Mouse (Mus musculus): Measurements from ENCODE around the gene Gatad2a.
A peak's percentile ranks its signal among the peaks of the same experiment; 100 is the strongest.
"Not testable (repeated sequence)": the region's sequence is repeated elsewhere in the genome, so short reads cannot be mapped to it uniquely, and the experiment has no call there.

Gene Gatad2a

DNA sequence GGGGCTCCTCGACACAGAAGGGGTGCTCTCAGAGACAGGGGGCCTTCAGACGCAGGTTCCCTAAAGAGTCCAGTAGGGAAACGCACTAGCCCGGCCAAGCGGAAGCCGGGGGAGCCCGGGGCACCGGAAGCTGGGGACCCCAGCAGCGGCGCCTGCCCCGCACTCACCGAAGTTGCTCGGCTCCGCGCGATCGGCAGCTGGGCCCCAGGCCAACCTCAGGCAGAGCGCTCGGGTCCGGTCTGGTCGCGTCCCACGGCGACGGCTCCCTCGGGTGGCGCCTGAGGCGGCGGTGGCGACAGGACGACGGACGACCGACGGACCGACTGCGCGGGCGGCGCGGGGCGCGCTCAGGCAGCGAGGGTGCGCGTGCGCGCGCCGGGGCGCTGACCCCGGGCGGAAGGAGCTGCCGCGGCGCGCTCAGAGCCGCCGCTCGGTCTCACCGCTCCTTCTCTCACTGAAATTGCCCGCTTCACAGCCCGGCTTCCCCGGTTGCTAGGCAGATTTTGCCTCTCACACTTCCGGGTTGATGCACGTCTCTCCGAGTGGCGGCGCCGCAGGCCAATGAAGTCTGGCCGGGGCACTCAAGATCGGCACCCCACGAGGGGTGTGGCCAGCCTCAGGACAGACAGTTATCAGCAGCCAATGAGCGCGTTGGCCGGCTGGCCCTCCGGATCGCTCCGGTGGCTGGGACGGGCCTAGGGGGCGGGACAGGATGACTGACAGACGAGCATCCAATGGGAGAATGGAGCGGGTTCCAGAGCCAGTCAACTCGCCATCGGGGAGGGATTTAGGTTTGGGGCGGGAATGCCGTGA is at the start of gene Gatad2a:
TSS of gene Gatad2a (minus strand) at position 609 of the 813 bp plus-strand sequence.
- peak; percentile 100 for DNase-seq (ENCODE audit: inconsistent ontology term)

DNA sequence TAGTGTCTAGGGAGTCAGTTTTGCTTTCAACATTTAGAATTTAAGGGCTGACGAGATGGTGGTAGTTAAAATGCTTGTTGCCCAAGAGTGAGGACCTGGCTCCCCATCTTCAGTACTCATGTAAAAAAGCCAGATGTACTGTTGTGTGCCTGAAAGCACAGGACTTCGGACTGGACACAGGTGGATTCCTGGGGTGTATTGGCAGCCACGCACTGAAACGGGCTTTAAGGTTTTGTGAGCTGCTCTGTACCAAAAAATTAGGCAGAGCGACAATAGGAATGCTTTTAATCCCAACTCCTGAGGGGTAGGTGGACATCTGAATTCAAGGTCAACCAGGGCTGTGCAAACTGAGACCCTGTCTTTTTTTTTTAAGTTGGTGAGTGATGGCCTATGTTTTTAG is 47.8 kb upstream of the Gatad2a start:
- no peak for DNase-seq (ENCODE audit: inconsistent ontology term)

DNA sequence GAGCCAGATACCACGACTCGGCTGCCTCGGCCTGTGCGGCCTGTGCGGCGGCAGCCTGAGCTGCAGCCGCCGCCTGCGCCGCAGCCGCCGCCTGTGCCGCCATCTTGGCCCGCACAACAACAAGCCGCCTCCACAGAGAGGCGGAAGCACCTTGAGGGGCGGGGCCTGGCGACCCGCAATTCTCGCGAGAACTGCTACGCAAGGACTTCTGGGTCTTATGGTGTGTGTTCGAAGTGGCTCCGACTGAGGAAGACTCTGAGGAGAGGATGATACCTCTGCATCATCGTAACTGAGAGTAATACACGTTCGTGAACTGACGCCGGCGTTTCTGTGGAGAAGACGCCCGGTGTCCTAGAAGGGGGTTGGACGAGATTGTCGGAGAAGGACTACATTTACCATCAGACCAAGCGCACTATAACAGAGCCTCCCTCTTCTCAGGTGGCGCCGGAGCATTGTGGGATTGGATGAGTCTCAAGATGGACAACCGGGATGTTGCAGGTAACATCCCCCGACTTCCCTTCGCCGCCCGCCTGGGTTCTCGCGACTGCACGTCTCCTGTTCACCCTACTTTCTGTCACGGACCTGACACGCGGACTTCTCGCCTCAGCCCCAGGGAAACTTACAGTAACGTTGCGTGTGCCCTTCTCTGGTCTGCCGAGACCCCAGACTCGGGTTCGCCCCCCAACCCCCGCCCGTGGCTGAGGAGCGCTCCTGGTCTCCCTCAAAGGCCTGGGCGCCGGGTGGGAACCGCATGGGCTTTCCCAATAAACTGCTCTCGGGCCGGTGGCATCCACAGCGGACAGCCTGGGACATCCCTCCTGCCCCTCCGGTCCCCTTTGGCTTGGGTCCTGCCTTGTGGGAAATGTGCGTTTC is 46.6 kb upstream of the Gatad2a start, which contains the start of the genes Mau2 and Sugp1:
TSS of gene Mau2 (minus strand) at position 152 of the 873 bp plus-strand sequence.
TSS of gene Sugp1 (plus strand) at position 231 of the 873 bp plus-strand sequence.
- peak; percentile 99 for DNase-seq (ENCODE audit: inconsistent ontology term)

DNA sequence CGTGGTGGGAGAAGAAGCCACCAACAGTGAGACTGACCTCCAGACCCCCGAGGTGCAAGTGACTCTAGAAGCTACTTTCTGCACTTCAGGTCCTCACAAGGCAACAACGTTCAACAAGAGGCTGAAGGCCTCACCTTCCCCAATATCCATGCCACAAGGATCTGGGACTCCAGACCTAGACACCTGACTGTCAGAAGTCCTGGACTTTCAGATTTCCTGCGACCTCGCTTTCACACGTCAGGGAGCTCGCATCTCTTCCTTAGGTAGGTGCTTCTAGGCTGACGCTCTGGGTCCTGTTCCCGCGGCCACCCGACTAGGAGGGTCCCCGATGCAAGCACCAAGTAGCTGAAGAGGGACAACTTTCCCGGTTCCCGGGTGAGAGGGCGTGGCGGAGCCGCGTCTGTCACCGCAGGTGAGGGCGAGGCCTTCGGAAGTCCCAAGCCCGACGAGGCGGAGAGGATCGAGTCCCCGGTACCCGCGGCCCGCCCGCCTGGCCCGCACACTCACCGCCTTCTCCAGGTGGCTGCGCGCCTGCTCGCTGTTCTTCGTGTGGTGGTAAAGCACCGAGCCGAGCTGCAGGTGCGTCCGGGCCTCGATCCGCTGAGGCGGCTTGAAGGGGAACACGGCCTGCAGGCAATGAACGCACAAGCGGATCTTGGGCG is 45.8 kb upstream of the Gatad2a start:
- DNase-seq (ENCODE audit: inconsistent ontology term), result no peak

DNA sequence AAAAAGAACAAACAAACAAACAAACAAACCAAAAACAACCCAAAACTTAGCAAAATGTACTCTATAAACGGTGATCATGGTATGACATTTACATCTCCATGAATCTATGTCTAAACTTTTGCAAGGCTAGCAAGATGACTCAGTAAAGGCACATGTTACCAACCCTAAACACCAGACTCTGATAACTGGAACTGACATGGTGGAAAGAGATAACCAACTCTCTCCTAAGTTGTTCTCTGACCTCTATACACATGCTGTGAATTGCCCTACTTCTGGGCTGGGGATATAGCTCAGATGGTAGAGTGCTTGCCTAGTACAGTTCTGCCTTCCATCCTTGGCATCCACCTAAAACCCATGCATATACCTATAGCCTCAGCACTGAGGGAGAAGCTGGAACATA is 41.8 kb upstream of the Gatad2a start:
- no peak for DNase-seq (ENCODE audit: inconsistent ontology term)

DNA sequence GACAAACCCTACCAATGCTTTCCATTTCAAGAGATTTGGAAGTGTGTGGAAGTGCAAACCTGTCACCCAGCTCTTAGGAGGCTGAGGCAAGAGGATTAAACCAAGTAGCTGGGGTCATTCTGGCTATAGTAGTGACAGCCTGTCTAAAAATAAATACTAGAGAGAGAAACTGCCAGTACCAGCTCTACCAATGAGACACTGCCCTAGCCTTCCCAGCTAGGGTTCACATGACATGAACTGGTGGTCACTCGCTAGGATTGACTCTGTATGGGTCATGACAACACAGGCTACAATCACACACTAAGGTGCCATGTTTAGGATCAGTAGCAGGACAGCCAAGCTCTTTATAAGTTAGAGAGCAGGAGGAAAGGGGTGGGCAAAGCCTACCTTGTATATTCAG is 34.1 kb upstream of the Gatad2a start:
- no peak for DNase-seq (ENCODE audit: inconsistent ontology term)

DNA sequence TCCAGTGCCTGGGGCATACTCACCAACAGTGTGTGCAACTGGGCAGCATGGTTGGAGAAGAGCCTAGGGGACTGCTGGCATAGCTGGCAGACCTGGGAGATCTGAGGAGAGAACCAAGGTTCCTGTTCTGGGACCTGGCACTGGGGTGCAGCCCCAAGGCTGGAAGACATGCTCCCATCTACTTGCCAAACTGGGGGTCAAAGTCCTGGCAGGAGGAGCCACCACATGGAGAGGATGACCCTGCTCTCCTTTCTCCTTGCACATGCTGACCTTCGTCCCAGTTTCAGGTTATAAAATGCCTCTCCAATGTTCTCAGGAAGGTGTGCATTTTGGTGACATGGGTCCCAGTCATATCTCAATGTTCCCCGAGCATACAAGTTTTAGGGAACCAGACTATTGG is 30.0 kb upstream of the Gatad2a start:
- DNase-seq (ENCODE audit: inconsistent ontology term), result no peak

DNA sequence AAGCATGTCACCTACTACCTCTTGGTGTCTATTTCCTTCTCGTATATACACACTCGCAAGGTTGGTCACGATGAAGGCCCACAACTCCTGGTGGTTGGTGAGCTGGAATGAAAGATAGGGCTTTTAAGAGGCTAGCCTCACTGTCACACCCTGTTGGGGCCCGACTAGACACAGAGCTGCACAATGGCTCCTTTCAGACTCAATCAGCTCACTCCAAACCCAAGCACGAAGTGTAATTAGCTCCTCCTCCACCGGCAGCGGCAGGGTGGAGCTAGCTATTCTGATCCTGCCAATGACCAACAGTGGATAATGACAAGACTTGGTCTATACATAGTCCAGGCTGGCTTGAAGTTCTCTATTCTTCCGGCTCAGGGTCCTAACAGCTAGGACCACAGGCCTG is 27.4 kb upstream of the Gatad2a start:
- DNase-seq (ENCODE audit: inconsistent ontology term), result peak; percentile 41

DNA sequence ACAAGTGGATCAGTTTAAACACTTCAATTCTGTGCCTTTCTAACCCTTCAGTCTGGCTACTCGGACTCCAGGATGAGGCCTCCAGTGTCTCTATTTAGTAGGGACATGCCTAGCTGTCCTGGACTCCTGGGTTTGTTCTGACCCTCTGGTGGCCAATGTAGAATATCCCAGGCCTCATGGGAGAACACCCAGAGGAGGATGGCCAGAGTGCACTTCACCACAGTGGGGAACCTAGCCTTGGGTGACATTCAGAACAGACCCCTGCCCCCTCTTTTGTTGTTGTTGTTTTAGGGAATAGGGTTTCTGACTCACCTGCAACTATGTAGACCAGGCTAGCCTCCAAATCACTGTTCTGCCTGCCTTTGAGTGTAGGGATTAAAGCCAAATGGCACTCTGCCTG is 18.8 kb upstream of the Gatad2a start:
- no peak for DNase-seq (ENCODE audit: inconsistent ontology term)

DNA sequence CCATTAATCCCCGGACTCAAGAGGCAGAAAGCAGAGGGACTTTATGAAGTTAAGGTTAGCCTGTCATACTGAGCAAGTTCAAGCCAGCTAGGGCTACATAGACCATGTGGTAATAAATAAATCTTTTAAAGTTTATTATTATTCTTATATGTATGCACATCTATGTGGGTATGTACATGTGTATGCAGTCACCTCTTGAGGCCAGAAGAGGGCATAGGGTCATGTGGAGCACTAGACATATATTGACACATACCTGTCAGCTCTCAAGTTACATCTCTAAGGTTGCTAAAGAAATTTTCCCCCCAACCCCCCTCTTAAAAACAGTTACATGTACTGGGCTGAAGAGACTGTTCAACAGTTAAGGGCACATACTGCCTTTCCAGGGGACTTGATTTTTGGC is 16.6 kb upstream of the Gatad2a start:
- no peak for DNase-seq (ENCODE audit: inconsistent ontology term)

DNA sequence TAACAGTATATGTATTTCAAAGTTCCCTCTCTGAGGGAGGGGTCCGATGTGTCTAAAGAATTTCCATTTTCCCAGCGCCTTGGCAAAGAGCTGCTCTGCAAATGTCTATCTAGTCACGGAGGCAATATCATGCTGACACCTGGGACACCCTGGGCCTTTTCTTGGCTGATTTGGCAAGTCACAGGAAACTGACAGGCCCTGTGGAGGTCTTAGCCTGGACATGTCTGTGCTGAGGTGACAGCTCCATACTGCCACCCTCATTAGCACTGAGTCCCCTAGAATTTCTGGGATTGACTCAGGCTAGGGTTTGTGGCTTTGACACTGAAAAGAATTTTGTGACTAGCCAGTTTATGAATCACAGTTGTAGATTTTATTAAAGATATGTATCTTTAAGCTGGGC is 16.2 kb upstream of the Gatad2a start:
- peak; percentile 18 for DNase-seq (ENCODE audit: inconsistent ontology term)

DNA sequence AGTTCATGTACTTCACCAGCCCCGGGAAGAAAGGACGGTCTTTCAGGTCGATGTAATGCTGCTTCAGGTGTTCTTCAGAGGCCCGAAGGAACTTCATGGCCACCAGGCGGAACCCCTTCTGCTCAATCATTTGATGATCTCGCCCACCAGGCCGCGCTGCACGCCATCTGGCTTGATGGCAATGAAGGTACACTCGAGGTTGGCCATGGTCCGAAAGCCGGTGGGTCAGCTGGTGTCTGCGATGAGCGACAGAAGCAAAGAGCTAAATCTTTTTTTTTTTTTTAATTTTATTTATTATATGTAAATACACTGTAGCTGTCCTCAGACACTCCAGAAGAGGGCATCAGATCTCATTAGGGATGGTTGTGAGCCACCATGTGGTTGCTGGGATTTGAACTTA is 14.6 kb upstream of the Gatad2a start:
- not testable (repeated sequence) for DNase-seq (ENCODE audit: inconsistent ontology term)

DNA sequence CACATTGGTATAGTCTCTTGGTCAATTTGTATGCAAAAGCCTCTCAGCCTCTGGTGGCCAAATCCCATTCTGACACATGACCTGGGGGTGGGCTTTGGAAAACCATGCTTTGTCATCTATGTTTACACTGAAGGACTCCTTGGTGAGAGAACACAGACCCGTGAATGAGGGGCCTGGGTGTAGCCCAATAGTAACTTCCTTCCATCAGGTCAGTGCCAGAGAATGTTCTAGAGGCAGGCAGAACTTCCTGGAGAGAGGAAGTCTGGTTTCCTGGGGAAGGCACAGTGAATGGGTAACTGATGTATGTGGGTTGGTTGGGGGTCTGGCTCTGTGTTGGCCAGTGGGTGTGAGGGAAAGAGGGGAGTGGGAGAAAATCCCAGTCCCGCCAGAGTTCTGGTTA is 9.0 kb upstream of the Gatad2a start:
- no peak for DNase-seq (ENCODE audit: inconsistent ontology term)

DNA sequence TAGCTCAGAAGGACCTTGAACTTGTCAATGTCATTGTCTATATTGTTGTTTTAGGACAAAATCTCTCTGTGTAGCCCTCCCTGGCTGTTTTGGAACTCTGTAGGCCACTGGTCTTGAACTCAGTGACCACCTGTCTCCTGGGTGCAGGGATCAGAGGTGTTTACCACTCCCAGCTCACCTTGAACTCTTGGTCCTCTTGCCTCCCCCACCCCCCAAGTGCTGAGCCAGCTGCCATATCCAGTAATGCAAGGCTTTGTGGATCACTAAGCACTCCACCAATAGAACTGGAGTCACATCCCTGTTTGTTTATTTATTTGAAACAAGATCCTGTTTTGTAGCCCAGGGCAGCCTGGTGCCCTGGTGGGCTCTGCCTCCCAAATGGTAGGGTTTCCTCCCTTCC is 8.2 kb upstream of the Gatad2a start:
- no peak for DNase-seq (ENCODE audit: inconsistent ontology term)

DNA sequence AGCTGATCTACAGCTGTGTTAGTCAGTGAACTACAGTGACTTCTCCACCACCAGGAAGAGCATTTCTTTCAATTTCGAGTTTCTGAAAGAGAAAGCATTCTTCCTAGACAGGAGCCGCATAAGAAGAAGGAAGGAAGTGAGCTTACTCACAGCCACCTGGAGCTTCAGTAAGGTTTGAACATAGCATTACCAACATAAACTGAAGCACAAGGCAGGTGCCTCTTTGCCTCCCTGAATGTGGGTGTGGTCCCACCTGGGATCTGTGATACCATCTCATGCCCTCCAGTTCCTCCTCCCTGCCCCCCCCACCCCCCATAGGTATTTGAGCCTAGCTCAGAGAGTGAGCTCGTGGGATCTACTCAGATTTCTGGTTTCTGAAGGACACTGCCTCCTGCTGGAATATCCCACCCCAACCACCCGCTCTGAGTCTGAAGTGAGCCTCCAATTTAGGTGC is 7.0 kb upstream of the Gatad2a start:
- DNase-seq (ENCODE audit: inconsistent ontology term), result no peak

DNA sequence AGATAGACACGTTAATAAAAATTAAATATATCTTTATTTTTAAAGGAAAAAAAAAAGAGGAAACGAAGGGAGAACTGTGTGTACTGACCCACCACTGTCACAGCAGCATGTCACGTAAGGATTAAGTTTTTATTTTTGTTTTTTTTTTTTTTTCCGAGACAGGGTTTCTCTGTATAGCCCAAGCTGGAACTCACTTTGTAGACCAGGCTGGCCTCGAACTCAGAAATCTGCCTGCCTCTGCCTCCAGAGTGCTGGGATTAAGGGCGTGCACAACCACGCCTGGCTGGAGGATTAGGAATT is 5.7 kb upstream of the Gatad2a start:
- DNase-seq (ENCODE audit: inconsistent ontology term), result not testable (repeated sequence)

DNA sequence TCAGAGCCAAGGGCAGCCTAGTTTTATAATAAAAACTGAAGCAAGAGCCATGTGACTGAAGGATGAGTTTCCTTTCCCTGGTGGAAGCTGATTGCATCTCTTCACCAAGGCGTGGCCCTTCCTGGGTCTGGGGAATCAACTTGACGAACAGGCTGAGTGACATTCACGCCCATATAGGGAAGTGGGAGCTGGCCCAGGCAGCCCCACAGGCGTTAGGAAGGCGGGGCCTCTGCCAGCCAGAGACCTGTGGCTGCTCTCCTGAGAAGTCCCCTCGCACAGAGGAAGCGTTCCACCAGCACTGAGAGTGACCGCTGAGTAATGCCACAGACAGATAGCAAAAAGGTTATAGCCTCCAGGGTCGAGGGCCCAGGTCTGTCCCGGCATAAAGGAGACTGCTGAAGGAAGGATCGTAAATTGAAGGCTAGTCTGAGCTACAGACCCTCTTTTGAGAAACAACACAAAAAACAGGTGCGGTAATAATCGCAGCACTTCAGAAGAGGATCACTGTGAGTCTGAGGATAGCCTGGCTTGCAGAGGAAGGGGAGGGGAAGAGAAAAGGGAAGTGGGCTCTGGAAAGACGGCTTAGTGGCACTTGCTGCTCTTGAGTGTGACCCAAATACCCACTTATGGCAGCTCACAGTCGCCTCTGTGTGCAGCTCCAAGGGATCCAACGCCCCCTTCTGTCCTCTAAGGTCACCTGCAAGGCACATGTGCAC is 5.2 kb upstream of the Gatad2a start:
- peak; percentile 84 for DNase-seq (ENCODE audit: inconsistent ontology term)

DNA sequence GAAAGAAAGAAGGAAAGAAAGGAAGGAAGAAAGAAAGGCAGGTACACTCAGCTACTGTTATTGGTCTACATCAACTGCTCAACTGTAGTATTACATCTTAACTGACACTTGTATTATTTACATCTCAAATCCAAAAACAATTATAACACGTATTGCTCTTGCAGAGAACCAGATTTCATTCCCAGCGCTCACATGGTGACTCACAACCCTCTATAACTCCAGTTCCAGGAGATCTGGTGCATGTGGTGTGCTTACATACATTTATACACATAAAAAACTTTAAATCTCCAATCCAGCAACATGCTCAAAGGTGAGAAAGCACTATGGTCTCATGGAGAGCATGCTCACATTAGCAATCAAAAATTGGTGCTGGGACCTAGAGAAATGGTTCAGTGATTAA is 4.0 kb upstream of the Gatad2a start:
- DNase-seq (ENCODE audit: inconsistent ontology term), result no peak

DNA sequence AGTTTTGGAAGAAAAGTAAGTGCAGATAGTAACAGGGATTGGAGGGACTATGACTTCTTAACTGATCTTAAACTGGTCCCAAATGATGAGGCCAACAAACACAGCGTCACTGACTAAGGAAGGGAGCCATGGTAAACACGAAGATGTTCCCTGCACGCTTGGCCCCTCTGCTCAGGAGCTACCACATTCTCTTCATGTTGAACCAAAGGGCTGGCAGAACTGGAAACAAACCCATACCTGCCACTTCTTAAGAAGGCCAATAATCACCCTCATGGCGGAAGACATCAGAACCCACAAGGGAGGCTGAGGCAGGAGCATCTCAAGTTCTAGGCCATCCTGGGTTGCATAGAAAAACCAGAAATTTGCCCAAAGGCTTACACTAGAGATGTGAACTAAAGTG is 3.1 kb upstream of the Gatad2a start:
- DNase-seq (ENCODE audit: inconsistent ontology term), result no peak

DNA sequence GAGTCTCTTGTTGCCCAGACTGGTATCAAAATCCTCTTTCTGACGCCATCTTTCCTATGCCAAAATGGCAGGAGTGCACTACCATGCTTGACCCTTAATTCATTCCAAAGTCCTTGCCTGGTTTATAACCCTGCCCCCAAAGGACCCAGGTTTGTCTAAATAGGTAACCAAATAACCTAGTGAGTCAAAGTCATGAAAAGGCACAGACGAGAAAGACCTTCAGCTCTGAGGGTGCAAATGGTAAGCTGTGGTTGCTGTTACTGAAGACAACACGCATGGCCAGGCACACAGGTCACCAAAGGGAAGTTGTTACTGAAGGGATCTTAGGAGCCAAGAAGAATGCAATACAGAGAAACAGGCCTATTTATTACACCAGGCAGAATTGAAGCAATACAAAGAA is 2.5 kb upstream of the Gatad2a start:
- DNase-seq (ENCODE audit: inconsistent ontology term), result no peak

DNA sequence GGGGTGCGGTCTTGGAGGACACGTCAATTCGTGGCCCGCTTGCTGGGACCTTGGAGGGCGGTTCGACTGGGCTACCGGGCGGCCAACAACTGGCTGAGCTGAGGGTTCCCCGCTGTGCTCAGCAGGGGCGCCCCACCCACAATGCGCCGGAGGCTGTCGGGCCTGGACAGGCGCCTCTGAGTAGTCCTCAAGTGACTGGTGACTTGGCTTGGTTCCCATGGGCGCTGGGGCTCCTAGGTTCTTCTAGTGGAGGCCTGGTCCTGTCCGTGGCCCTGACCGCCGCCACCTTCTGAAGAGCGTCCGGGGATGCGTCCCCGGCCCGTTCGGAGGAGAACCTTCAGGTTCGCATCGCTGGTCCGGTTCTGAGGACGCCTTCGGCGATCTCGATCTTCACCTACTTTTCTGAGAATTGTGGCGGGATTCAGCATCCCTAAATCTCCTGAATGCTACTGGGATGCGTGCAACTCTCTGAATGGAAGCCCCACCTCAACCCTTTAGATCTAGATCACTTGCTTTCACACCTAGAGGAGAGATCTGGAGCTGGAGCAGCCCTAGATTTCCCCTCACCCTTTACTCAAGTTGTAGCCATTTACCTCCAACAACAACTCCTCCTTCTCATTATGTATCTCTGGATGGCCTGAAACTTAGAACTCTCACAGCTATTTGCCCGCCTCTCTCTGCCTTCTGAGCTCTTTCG is 553 bp upstream of the Gatad2a start:
- no peak for DNase-seq (ENCODE audit: inconsistent ontology term)

Data from Muller cell, postnatal 12 days (primary cell).